Mouse (Mus musculus): ENCODE measurements around the gene Hsd17b2. TPM values are rescaled to one million over a fixed set of nuclear protein-coding genes. Genes with fewer than 3 reads are reported as not detected.

The Hsd17b2 gene
- polyA plus RNA-seq, 1 experiment from 2014 or later, result 0.17 TPM

DNA sequence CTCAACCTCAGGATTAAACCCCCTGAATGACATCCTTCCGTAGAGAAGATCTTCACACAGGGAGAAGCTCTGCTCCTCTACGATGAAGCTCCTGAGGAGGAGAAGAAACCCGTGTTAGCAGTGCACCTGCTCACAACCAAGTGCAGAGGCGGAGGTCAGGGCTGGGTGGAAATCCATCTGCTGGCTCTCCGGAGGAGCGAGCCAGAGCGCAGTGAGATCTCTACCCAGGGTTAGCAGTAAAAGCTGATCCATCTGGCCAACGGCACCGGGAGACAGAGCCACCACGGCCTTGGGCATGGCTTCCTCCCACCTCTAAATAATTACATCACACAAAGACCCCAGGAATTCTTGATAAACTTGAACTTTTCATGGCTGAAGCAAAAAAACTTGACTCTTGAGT lies 92.9 kb downstream of the Hsd17b2 start:
- Histone ChIP-seq H3K4me1 (ENCODE audit: control insufficient read depth, insufficient read depth, low read length) (no peaks in the 10 kb centered on the region), H3K4me2 (ENCODE audit: low read depth, low read length) (no peak overlapping the region), H3K4me3 (ENCODE audit: low read length) (no peak overlapping the region), H3K9me3 (replicated peaks; ENCODE audit: control insufficient read depth, low read length) (no peaks in the 10 kb centered on the region), H3K9ac (ENCODE audit: low read length) (no peak overlapping the region), H3K27ac (ENCODE audit: low read length) (no peak overlapping the region), H3K36me3 (ENCODE audit: control insufficient read depth, insufficient read depth) (peaks cover 63% of the 10 kb centered on the region), H3K27me3 (ENCODE audit: control insufficient read depth, insufficient read depth, low read length) (no peaks in the 10 kb centered on the region)
- ATAC-seq (replicated peaks; ENCODE audit: extremely low read depth, insufficient read depth, low FRiP score), result no peak
- 91% methylated on average over 10 of the region's 10 CpGs for WGBS

- Histone ChIP-seq H3K4me2 (ENCODE audit: low read depth, low read length) (no peak overlapping the region), H3K9ac (ENCODE audit: low read length) (no peak overlapping the region), H3K27ac (ENCODE audit: low read length) (no peak overlapping the region), H3K27me3 (ENCODE audit: control insufficient read depth, insufficient read depth, low read length) (no peaks in the 10 kb centered on the region), H3K4me3 (ENCODE audit: low read length) (no peak overlapping the region), H3K9me3 (replicated peaks; ENCODE audit: control insufficient read depth, low read length) (no peaks in the 10 kb centered on the region), H3K36me3 (ENCODE audit: control insufficient read depth, insufficient read depth) (peaks cover 47% of the 10 kb centered on the region), H3K4me1 (ENCODE audit: control insufficient read depth, insufficient read depth, low read length) (peaks cover 10% of the 10 kb centered on the region)
- 88% methylated on average over 15 of the region's 15 CpGs for WGBS
- ATAC-seq (replicated peaks; ENCODE audit: extremely low read depth, insufficient read depth, low FRiP score), result no peak
Observed at GRCm38 (mm10) chr8:117796464-117796863, 94.8 kb downstream of the Hsd17b2 start.

DNA sequence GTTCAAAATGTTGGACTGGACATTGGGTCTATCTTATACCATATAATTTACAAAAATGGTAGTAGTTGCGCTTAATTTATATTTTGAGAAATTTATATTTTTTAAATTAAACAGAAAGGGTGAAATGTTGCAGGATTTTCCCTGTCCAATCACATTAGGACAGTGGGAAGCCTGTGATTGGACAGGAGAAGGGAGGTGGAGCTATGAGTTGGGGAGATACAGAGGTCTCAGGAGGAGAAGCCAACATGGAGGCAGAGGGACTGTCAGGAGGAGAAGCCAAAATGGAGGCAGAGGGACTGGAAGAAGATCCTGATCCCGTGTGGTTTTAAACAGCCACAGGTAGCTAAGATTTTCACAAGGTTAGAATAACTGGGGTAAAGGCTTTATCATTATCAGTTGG lies 96.4 kb downstream of the Hsd17b2 start:
- Histone ChIP-seq H3K27ac (ENCODE audit: low read length) (no peak overlapping the region), H3K36me3 (ENCODE audit: control insufficient read depth, insufficient read depth) (peaks cover 39% of the 10 kb centered on the region), H3K27me3 (ENCODE audit: control insufficient read depth, insufficient read depth, low read length) (no peaks in the 10 kb centered on the region), H3K4me1 (ENCODE audit: control insufficient read depth, insufficient read depth, low read length) (peaks cover 16% of the 10 kb centered on the region), H3K4me2 (ENCODE audit: low read depth, low read length) (no peak overlapping the region), H3K9me3 (replicated peaks; ENCODE audit: control insufficient read depth, low read length) (no peaks in the 10 kb centered on the region), H3K4me3 (ENCODE audit: low read length) (no peak overlapping the region), H3K9ac (ENCODE audit: low read length) (no peak overlapping the region)
- 89% methylated on average over 2 of the region's 2 CpGs for WGBS
- ATAC-seq (replicated peaks; ENCODE audit: extremely low read depth, insufficient read depth, low FRiP score), result no peak

GRCm38 (mm10) chr8:117801443-117802298 lies 100.0 kb downstream of the Hsd17b2 start, which contains the start of gene Mphosph6:
Gene Mphosph6 (minus strand): TSS chr8:117801943.
- Histone ChIP-seq H3K4me1 (ENCODE audit: control insufficient read depth, insufficient read depth, low read length) (peaks cover 16% of the 10 kb centered on the region), H3K36me3 (ENCODE audit: control insufficient read depth, insufficient read depth) (peaks cover 12% of the 10 kb centered on the region), H3K27ac (ENCODE audit: low read length) (peak within 1 kb of the TSS; percentile 94), H3K4me3 (ENCODE audit: low read length) (peak within 1 kb of the TSS; percentile 88), H3K4me2 (ENCODE audit: low read depth, low read length) (peak within 1 kb of the TSS; percentile 79), H3K9ac (ENCODE audit: low read length) (peak within 1 kb of the TSS; percentile 90), H3K9me3 (replicated peaks; ENCODE audit: control insufficient read depth, low read length) (no peaks in the 10 kb centered on the region), H3K27me3 (ENCODE audit: control insufficient read depth, insufficient read depth, low read length) (no peaks in the 10 kb centered on the region)
- peak; percentile 98 for ATAC-seq (replicated peaks; ENCODE audit: extremely low read depth, insufficient read depth, low FRiP score)
- under 1% methylated on average over 65 of the region's 65 CpGs for WGBS

DNA sequence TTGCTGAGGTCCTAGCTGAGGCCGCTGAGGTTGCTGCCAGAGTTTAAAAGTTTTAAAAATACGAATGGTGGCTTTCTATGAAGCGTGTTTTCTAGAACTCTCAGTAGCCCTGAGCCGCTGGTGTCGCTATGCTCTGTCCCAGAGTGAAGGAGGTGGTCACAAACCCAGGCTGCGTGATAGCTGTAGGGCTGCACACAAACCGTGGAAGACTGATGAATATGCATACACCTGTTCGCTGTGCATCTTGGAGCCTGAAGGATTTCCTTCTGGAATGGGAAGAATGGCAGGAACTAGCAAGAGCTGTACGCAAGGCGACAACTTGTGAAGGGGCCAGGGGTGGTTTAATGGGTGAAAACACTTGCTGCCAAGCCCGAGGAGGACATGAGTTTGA lies 100.6 kb downstream of the Hsd17b2 start:
- Histone ChIP-seq H3K4me3 (ENCODE audit: low read length) (peak overlapping the region; percentile 88), H3K9ac (ENCODE audit: low read length) (peak overlapping the region; percentile 70), H3K4me2 (ENCODE audit: low read depth, low read length) (peak overlapping the region; percentile 79), H3K36me3 (ENCODE audit: control insufficient read depth, insufficient read depth) (peaks cover 9% of the 10 kb centered on the region), H3K4me1 (ENCODE audit: control insufficient read depth, insufficient read depth, low read length) (peaks cover 16% of the 10 kb centered on the region), H3K27ac (ENCODE audit: low read length) (peak overlapping the region; percentile 75), H3K9me3 (replicated peaks; ENCODE audit: control insufficient read depth, low read length) (no peaks in the 10 kb centered on the region), H3K27me3 (ENCODE audit: control insufficient read depth, insufficient read depth, low read length) (no peaks in the 10 kb centered on the region)
- peak; percentile 52 for ATAC-seq (replicated peaks; ENCODE audit: extremely low read depth, insufficient read depth, low FRiP score)
- WGBS, result 2% methylated on average over 11 of the region's 11 CpGs

DNA sequence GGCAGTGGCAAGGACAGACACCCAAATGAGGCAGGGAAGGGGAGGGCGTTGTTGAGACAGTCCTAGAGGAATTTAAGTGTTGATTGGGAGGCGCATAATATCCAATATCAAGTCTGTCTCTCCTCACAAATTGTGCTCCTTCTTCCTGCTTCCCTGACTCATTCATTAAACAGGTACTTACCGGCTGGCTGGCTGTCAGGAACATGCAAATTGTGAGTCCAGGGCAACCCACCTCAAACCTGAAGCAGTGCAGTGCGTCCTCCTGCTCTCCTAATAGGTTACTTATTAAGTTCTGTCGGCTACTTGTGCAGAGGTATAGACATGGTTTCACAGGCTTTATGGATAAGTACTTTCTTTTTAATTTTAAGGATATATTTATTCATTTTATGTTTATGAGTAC lies 103.7 kb downstream of the Hsd17b2 start:
- no peak for ATAC-seq (replicated peaks; ENCODE audit: extremely low read depth, insufficient read depth, low FRiP score)

More for the DNA sequence above, 103.7 kb downstream of the Hsd17b2 start:
- WGBS, result 70% methylated on average over 5 of the region's 5 CpGs
- no peak overlapping the region for H3K27ac ChIP-seq (ENCODE audit: low read length)
- no peaks in the 10 kb centered on the region for H3K36me3 ChIP-seq (ENCODE audit: control insufficient read depth, insufficient read depth)
- no peak overlapping the region for H3K4me2 ChIP-seq (ENCODE audit: low read depth, low read length)
- no peak overlapping the region for H3K4me3 ChIP-seq (ENCODE audit: low read length)
- H3K9me3 ChIP-seq (replicated peaks; ENCODE audit: control insufficient read depth, low read length), result no peaks in the 10 kb centered on the region
- peaks cover 12% of the 10 kb centered on the region for H3K4me1 ChIP-seq (ENCODE audit: control insufficient read depth, insufficient read depth, low read length)
- no peak overlapping the region for H3K9ac ChIP-seq (ENCODE audit: low read length)
- H3K27me3 ChIP-seq (ENCODE audit: control insufficient read depth, insufficient read depth, low read length), result no peaks in the 10 kb centered on the region

Other genes starting within 250 kb of the Hsd17b2 start
- 7.0 and 7.2 TPM in 2 replicates for gene Plcg2, start 203.6 kb upstream of the Hsd17b2 start, polyA plus RNA-seq (2015; fragmentation: Nextera tagmentation; extraction: Ambion mirVana)
- 0.85 and 1.2 TPM in 2 replicates for gene Sdr42e1, start 28.2 kb upstream of the Hsd17b2 start, polyA plus RNA-seq (2015; fragmentation: Nextera tagmentation; extraction: Ambion mirVana)
- 26.4 and 36.4 TPM in 2 replicates for gene Mphosph6, start 100.0 kb downstream of the Hsd17b2 start, polyA plus RNA-seq (2015; fragmentation: Nextera tagmentation; extraction: Ambion mirVana)